Comparison of ENCODE assay signal across 19 mouse cellular contexts in the genomic region with DNA sequence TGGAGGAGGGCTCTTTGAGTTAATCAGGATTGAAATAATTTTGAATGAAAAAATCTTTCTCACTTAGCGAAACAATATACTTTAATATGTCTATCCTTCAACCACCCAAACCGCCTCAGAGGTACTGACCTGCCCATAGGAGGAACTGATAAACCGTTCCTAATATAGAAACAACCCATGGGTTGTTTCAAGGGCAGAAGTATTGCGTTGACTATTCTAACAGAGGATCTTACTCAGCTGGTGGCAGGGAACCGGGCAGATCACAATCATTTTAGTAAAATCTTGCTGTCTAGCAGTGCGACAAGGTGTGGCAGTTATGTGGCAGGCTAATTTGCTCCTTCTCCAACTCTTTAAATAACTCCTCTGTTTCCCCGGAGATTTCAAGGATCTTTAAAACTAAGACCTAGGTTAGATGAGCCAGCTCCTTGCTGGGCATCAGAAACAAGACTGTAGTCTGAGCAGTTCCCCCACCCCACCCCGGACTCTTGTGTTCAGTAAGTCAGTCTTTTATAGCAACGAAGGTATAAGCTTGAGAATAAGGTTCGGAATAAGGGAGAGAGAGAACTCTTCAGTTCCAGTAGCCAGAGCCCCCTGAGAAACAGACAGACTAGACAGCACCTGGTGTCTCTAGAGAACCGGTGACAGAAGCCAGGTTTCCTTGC. TPM values are rescaled to one million over a fixed set of nuclear protein-coding genes. Genes with fewer than 3 reads are reported as not detected.
A peak's percentile ranks its signal among the peaks of the same experiment; 100 is the strongest.
DNase-seq lines count a peak whose midpoint lies in the region; ATAC-seq and TF ChIP-seq lines count a peak whose summit lies in the region.
"Had no signal": no experiment of that assay in that cellular context is flagged by ENCODE, and none has a peak within 500 bp of the region (broad histone marks: within the 10 kb centered on the region; RNA-seq: fewer than 3 reads in every experiment).

No protein-coding gene starts in this region.

- no peak overlapping the region for H3K4me3 ChIP-seq in heart, embryonic 13.5 days
- H3K4me3 ChIP-seq in lung, adult 2 months (replicated peaks; ENCODE audit: extremely low read depth, low read depth, low read length), result no peak overlapping the region
- H3K4me3 ChIP-seq in hindbrain, postnatal 0 days (ENCODE audit: low read length), result no peak overlapping the region
- H3K4me3 ChIP-seq: forebrain, embryonic 15.5 days had no signal

- peak overlapping the region; percentile 39 for H3K4me2 ChIP-seq in heart, embryonic 13.5 days
- no peak overlapping the region for H3K4me2 ChIP-seq in hindbrain, postnatal 0 days (ENCODE audit: low read depth, low read length)
- H3K4me2 ChIP-seq: forebrain, embryonic 15.5 days; hindbrain, embryonic 14.5 days; midbrain, embryonic 11.5 days had no signal

- DNase-seq in heart, adult 9 months (ENCODE audit: low spot score in 2 of 2), result no peak
- peak; percentile 3 for DNase-seq in lung, postnatal 36 days
- DNase-seq in lung, adult 2 months, result no peak
- no peak for DNase-seq in left cerebral cortex, postnatal 25 days (ENCODE audit: low spot score in 2 of 2)
- DNase-seq in hindbrain, postnatal 0 days (ENCODE audit: low spot score), result no peak
- DNase-seq in gastrocnemius, adult 18-20 months (ENCODE audit: low spot score), result no peak
- DNase-seq: adrenal gland, postnatal 10 days; cerebellum, postnatal 14 days; embryo, embryonic 11 days; gastrocnemius, postnatal 25 days; lung, postnatal 10 days; retina, postnatal 1 day had no signal

- no peak for ATAC-seq in heart, embryonic 13.5 days (ENCODE audit: extremely low read depth, insufficient number of reproducible peaks, low FRiP score, low TSS enrichment)
- ATAC-seq in inflammation-experienced regulatory T-cells, adult 6 months, result peak; percentile 17
- no peak for ATAC-seq in hindbrain, postnatal 0 days
- ATAC-seq: forebrain, embryonic 15.5 days; Patski had no signal

- no peak for TF ChIP-seq CTCF in lung, adult 2 months (IDR thresholded peaks at IDR 0.05; ENCODE audit: insufficient read depth, low read length)
- no peak for TF ChIP-seq CTCF in hindbrain, postnatal 0 days (IDR thresholded peaks at IDR 0.05; ENCODE audit: low read depth)

- H3K36me3 ChIP-seq in heart, embryonic 13.5 days, result no peaks in the 10 kb centered on the region
- no peaks in the 10 kb centered on the region for H3K36me3 ChIP-seq in hindbrain, postnatal 0 days (ENCODE audit: insufficient read depth, low read length)
- H3K36me3 ChIP-seq: forebrain, embryonic 15.5 days had no signal

- H3K9me3 ChIP-seq in heart, embryonic 13.5 days, result no peaks in the 10 kb centered on the region
- H3K9me3 ChIP-seq in hindbrain, postnatal 0 days (ENCODE audit: low read length), result no peaks in the 10 kb centered on the region
- H3K9me3 ChIP-seq: forebrain, embryonic 15.5 days had no signal

- no peaks in the 10 kb centered on the region for H3K27me3 ChIP-seq in heart, embryonic 13.5 days (replicated peaks)
- H3K27me3 ChIP-seq in hindbrain, postnatal 0 days (ENCODE audit: insufficient read depth, low read length), result no peaks in the 10 kb centered on the region
- H3K27me3 ChIP-seq: forebrain, embryonic 15.5 days; Patski had no signal

- H3K9ac ChIP-seq in heart, embryonic 13.5 days, result no peak overlapping the region
- no peak overlapping the region for H3K9ac ChIP-seq in hindbrain, postnatal 0 days (replicated peaks; ENCODE audit: low read length)
- H3K9ac ChIP-seq: forebrain, embryonic 15.5 days; hindbrain, embryonic 14.5 days; liver, embryonic 14.5 days had no signal

- 54% methylated on average over 11 of the region's 11 CpGs for WGBS in heart, embryonic 13.5 days
- WGBS in lung, adult 2 months, result 56% methylated on average over 11 of the region's 11 CpGs
- WGBS in hindbrain, postnatal 0 days, result 86% methylated on average over 11 of the region's 11 CpGs

- intact Hi-C loops in left cerebral cortex, postnatal 25 days (cut with DNase I), result no loop called here

- no peak for TF ChIP-seq POLR2A in lung, adult 2 months (IDR thresholded peaks at IDR 0.05; ENCODE audit: borderline replicate concordance, extremely low read depth, low read depth, low read length)

- peak overlapping the region; percentile 29; the same call in 1 of the 2 replicates for H3K27ac ChIP-seq in heart, embryonic 13.5 days (replicated peaks)
- H3K27ac ChIP-seq in hindbrain, postnatal 0 days, result no peak overlapping the region
- H3K27ac ChIP-seq: forebrain, embryonic 15.5 days; hindbrain, embryonic 14.5 days; liver, embryonic 14.5 days had no signal

- peaks cover 38% of the 10 kb centered on the region for H3K4me1 ChIP-seq in heart, embryonic 13.5 days
- H3K4me1 ChIP-seq in lung, adult 2 months (ENCODE audit: control insufficient read depth, insufficient read depth, low read length), result peaks cover 4% of the 10 kb centered on the region; the same call in 1 of the 2 replicates
- no peaks in the 10 kb centered on the region for H3K4me1 ChIP-seq in hindbrain, postnatal 0 days (ENCODE audit: insufficient read depth, low read length)
- H3K4me1 ChIP-seq: forebrain, embryonic 15.5 days had no signal

RNA-seq across cellular contexts. Expression of a gene that starts 27.5 kb away (rescaled TPM):
- 37.4 and 47.1 TPM in 2 replicates for polyA plus RNA-seq in heart, embryonic 13.5 days (2015; fragmentation: Nextera tagmentation; extraction: Ambion mirVana)
- 68.5 and 71.7 TPM in 2 replicates for polyA plus RNA-seq in lung, adult 2 months (2012; rRNA removed)
- polyA plus RNA-seq in inflammation-experienced regulatory T-cells, adult 6 months (2017; shearing (Covaris generic)), result 10 to 100 TPM in 2 of 3 experiments, 1 to 10 TPM in 1; 8.6 to 12.7 (median 10.9) TPM
- total RNA-seq in left cerebral cortex, postnatal 25 days (2021), result 100 to 1,000 TPM; 298 to 331 TPM
- 150 and 173 TPM in 2 replicates for total RNA-seq in hindbrain, postnatal 0 days (2014; rRNA removed)
- 111 and 113 TPM in 2 replicates for polyA plus RNA-seq in hindbrain, postnatal 0 days (2015; fragmentation: Nextera tagmentation; extraction: Ambion mirVana)
- total RNA-seq in gastrocnemius, adult 18-20 months (2021), result 10 to 100 TPM; 19.9 to 24.2 TPM
